ENCODE assay signal across 14 mouse cellular contexts in genomic region chr5:144051268-144051667, GRCm38 (mm10). TPM values are rescaled to one million over a fixed set of nuclear protein-coding genes. Genes with fewer than 3 reads are reported as not detected.
DNase-seq lines count a peak whose midpoint lies in the region; ATAC-seq and TF ChIP-seq lines count a peak whose summit lies in the region.
"Had no signal": no experiment of that assay in that cellular context is flagged by ENCODE, and none has a peak within 500 bp of the region (broad histone marks: within the 10 kb centered on the region; RNA-seq: fewer than 3 reads in every experiment).

No protein-coding gene starts in this region.

- no peak for TF ChIP-seq POLR2A in brain, embryonic 14.5 days (IDR thresholded peaks at IDR 0.05; ENCODE audit: borderline replicate concordance, extremely low read depth, insufficient read depth, insufficient read length, poor library complexity, severe bottlenecking)

- H3K9me3 ChIP-seq in lung, embryonic 14.5 days (ENCODE audit: low read depth, low read length), result no peaks in the 10 kb centered on the region
- H3K9me3 ChIP-seq: embryonic facial prominence, embryonic 13.5 days; limb, embryonic 12.5 days; midbrain, embryonic 15.5 days had no signal

- H3K27me3 ChIP-seq in lung, embryonic 14.5 days (ENCODE audit: insufficient read depth, low read length), result no peaks in the 10 kb centered on the region
- H3K27me3 ChIP-seq: embryonic facial prominence, embryonic 13.5 days; limb, embryonic 12.5 days; midbrain, embryonic 15.5 days had no signal

- no peak overlapping the region for H3K27ac ChIP-seq in lung, embryonic 14.5 days (ENCODE audit: low read depth)
- H3K27ac ChIP-seq: embryonic facial prominence, embryonic 13.5 days; limb, embryonic 12.5 days; midbrain, embryonic 15.5 days had no signal

- no peak for ATAC-seq in lung, embryonic 14.5 days (ENCODE audit: insufficient read depth)
- no peak for ATAC-seq in activated CD4-positive, CD25-positive, alpha-beta regulatory T cell, adult 4 months
- ATAC-seq: inflammation-experienced regulatory T-cells, adult 6 months; midbrain, embryonic 15.5 days had no signal

- no peaks in the 10 kb centered on the region for H3K36me3 ChIP-seq in lung, embryonic 14.5 days (ENCODE audit: insufficient read depth)
- H3K36me3 ChIP-seq: embryonic facial prominence, embryonic 13.5 days; limb, embryonic 12.5 days; midbrain, embryonic 15.5 days had no signal

- no peak overlapping the region for H3K4me2 ChIP-seq in lung, embryonic 14.5 days
- H3K4me2 ChIP-seq: embryonic facial prominence, embryonic 13.5 days; limb, embryonic 12.5 days; midbrain, embryonic 15.5 days had no signal

- peak; percentile 16 for DNase-seq in adrenal gland, postnatal 14 days
- DNase-seq in adrenal gland, adult 8-10 months, result no peak
- peak; percentile 12 for DNase-seq in lung, embryonic 14.5 days
- DNase-seq in lung, postnatal 14 days, result no peak
- no peak for DNase-seq in brain, embryonic 14.5 days (ENCODE audit: low read depth)
- DNase-seq in thymus, postnatal 0 days (ENCODE audit: low spot score), result peak; percentile 25
- no peak for DNase-seq in right cerebral cortex, adult 2 months (ENCODE audit: low spot score in 2 of 2)
- DNase-seq: gastrocnemius, postnatal 25 days; right cerebral cortex, postnatal 14 days had no signal

- H3K9ac ChIP-seq in lung, embryonic 14.5 days, result no peak overlapping the region
- H3K9ac ChIP-seq: embryonic facial prominence, embryonic 13.5 days; limb, embryonic 12.5 days; midbrain, embryonic 15.5 days had no signal

- TF ChIP-seq CTCF in lung, embryonic 14.5 days (IDR thresholded peaks at IDR 0.05; ENCODE audit: low read depth), result peak; percentile 40
- peak; percentile 39; the same call in 1 of the 2 replicates for TF ChIP-seq CTCF in brain, embryonic 14.5 days (IDR thresholded peaks at IDR 0.05; ENCODE audit: borderline replicate concordance, extremely low read depth, insufficient read depth, insufficient read length)

- no peaks in the 10 kb centered on the region for H3K4me1 ChIP-seq in lung, embryonic 14.5 days (ENCODE audit: insufficient read depth)
- H3K4me1 ChIP-seq: embryonic facial prominence, embryonic 13.5 days; midbrain, embryonic 15.5 days had no signal

- no peak overlapping the region for H3K4me3 ChIP-seq in lung, embryonic 14.5 days (ENCODE audit: low read depth, low read length)
- H3K4me3 ChIP-seq: embryonic facial prominence, embryonic 13.5 days; limb, embryonic 12.5 days; midbrain, embryonic 15.5 days had no signal

RNA-seq across cellular contexts. Expression of gene Ocm, which starts 24.8 kb away (rescaled TPM):
- not detected in 2 replicates for total RNA-seq in adrenal gland, postnatal 14 days (2021)
- total RNA-seq in adrenal gland, adult 8-10 months (2022), result not detected
- not detected in 2 replicates for polyA plus RNA-seq in lung, embryonic 14.5 days (2014; fragmentation: Nextera tagmentation; extraction: Ambion mirVana)
- not detected in 2 replicates for polyA plus RNA-seq in brain, embryonic 14.5 days (2012; rRNA removed)
- polyA plus RNA-seq in thymus, postnatal 0 days (2015; fragmentation: Nextera tagmentation; extraction: Ambion mirVana), result 0.30 and 0.58 TPM in 2 replicates
- not detected for polyA plus RNA-seq in activated CD4-positive, CD25-positive, alpha-beta regulatory T cell, adult 4 months (2017; shearing (Covaris generic))
- total RNA-seq: gastrocnemius, postnatal 25 days had no signal
- polyA plus RNA-seq: embryonic facial prominence, embryonic 13.5 days; inflammation-experienced regulatory T-cells, adult 6 months; limb, embryonic 12.5 days; midbrain, embryonic 15.5 days had no signal

RNA-seq across cellular contexts. Expression of gene Ccz1, which starts 36.6 kb away (rescaled TPM):
- total RNA-seq in adrenal gland, postnatal 14 days (2021), result 47.6 and 59.7 TPM in 2 replicates
- 10 to 100 TPM; 56.5 to 60.7 (median 60.2) TPM for total RNA-seq in adrenal gland, adult 8-10 months (2022)
- polyA plus RNA-seq in lung, embryonic 14.5 days (2014; fragmentation: Nextera tagmentation; extraction: Ambion mirVana), result 79.4 and 87.2 TPM in 2 replicates
- polyA plus RNA-seq in brain, embryonic 14.5 days (2012; rRNA removed), result 53.6 and 54.9 TPM in 2 replicates
- polyA plus RNA-seq in thymus, postnatal 0 days (2015; fragmentation: Nextera tagmentation; extraction: Ambion mirVana), result 80.3 and 87.6 TPM in 2 replicates
- 10 to 100 TPM; 37.5 to 38.6 TPM for polyA plus RNA-seq in activated CD4-positive, CD25-positive, alpha-beta regulatory T cell, adult 4 months (2017; shearing (Covaris generic))

RNA-seq across cellular contexts. Expression of gene Lmtk2, which starts 49.0 kb away (rescaled TPM):
- total RNA-seq in adrenal gland, postnatal 14 days (2021), result 26.2 and 28.0 TPM in 2 replicates
- 10 to 100 TPM; 31.2 to 45.6 (median 38.8) TPM for total RNA-seq in adrenal gland, adult 8-10 months (2022)
- 5.1 and 5.3 TPM in 2 replicates for polyA plus RNA-seq in lung, embryonic 14.5 days (2014; fragmentation: Nextera tagmentation; extraction: Ambion mirVana)
- polyA plus RNA-seq in brain, embryonic 14.5 days (2012; rRNA removed), result 14.0 and 24.8 TPM in 2 replicates
- 3.1 and 3.4 TPM in 2 replicates for polyA plus RNA-seq in thymus, postnatal 0 days (2015; fragmentation: Nextera tagmentation; extraction: Ambion mirVana)
- polyA plus RNA-seq in activated CD4-positive, CD25-positive, alpha-beta regulatory T cell, adult 4 months (2017; shearing (Covaris generic)), result 1 to 10 TPM; 3.7 to 4.3 TPM

Comparison
In these comparisons a context has a peak if more than half of its experiments do, and no peak if none do; other contexts are left out.
1. DNase-seq: peak in adrenal gland, postnatal 14 days (single experiment), lung, embryonic 14.5 days (single experiment) and thymus, postnatal 0 days (single experiment); none in adrenal gland, adult 8-10 months (single experiment), lung, postnatal 14 days (single experiment), brain, embryonic 14.5 days (single experiment) and right cerebral cortex, adult 2 months (0 of 2).